Mouse (Mus musculus) spleen, adult 2 months (tissue): ENCODE measurements around the gene Timm13. TPM values are rescaled to one million over a fixed set of nuclear protein-coding genes. Genes with fewer than 3 reads are reported as not detected.

Source experiments
- DNase-seq, 2 experiments: peaks; one replicate each; pipeline versions ENCODE4 v3.0.0 to v3.0.0-alpha.2; 2012 to 2021; ENCODE audit warnings: low spot score in 2 of 2, low read depth in 1 of 2
- H3K27ac ChIP-seq: fragments of 200-500 bp; 2 replicates; pipeline ENCODE4 v1.5.1; 2012; ENCODE audit warnings: low read length, inconsistent platforms; ENCODE audit not compliant: insufficient read depth
- H3K27me3 ChIP-seq: fragments of 200-500 bp; 2 replicates; pipeline ENCODE4 v1.6.1; 2012; ENCODE audit warnings: mild to moderate bottlenecking, moderate library complexity, low read length, inconsistent platforms; ENCODE audit not compliant: control insufficient read depth, insufficient read depth
- H3K36me3 ChIP-seq: fragments of 200-500 bp; 2 replicates; pipeline ENCODE4 v1.6.1; 2012; ENCODE audit warnings: mild to moderate bottlenecking, low read length, inconsistent platforms; ENCODE audit not compliant: control insufficient read depth, insufficient read depth
- H3K4me1 ChIP-seq: fragments of 200-500 bp; 2 replicates; pipeline ENCODE4 v1.6.1; 2011; ENCODE audit warnings: inconsistent platforms; ENCODE audit not compliant: control insufficient read depth, insufficient read depth, insufficient read length
- H3K4me3 ChIP-seq: fragments of 200-500 bp; 2 replicates; pipeline ENCODE4 v1.5.1; 2011; ENCODE audit warnings: mild to moderate bottlenecking, inconsistent platforms; ENCODE audit not compliant: insufficient read depth, insufficient read length; ENCODE audit errors: extremely low read depth
- CTCF ChIP-seq: fragments of 200-500 bp; IDR thresholded peaks from 2 replicates; pipeline ENCODE4 v1.5.1; 2011; ENCODE audit warnings: mild to moderate bottlenecking, inconsistent platforms; ENCODE audit not compliant: insufficient read depth, insufficient read length, insufficient replicate concordance; ENCODE audit errors: extremely low read depth
- POLR2A ChIP-seq: fragments of 200-500 bp; IDR thresholded peaks from 2 replicates; pipeline ENCODE4 v1.6.1; 2011; ENCODE audit warnings: low read depth, low read length, inconsistent platforms
- WGBS: fragments of 180-500 bp; shearing (Covaris S2); methylation state at CpG from one replicate; pipeline ENCODE4 v1.1.7; 2018; 5-methylcytosine and 5-hydroxymethylcytosine counted together
- polyA plus RNA-seq: library from polyadenylated mRNA; depleted of rRNA; stranded (reverse); fragments of >200 nt; gene quantifications from 2 replicates; pipeline ENCODE4 v1.2.3, GENCODE M21; 2012

The Timm13 gene
- polyA plus RNA-seq, 1 experiment = 123 TPM

DNA sequence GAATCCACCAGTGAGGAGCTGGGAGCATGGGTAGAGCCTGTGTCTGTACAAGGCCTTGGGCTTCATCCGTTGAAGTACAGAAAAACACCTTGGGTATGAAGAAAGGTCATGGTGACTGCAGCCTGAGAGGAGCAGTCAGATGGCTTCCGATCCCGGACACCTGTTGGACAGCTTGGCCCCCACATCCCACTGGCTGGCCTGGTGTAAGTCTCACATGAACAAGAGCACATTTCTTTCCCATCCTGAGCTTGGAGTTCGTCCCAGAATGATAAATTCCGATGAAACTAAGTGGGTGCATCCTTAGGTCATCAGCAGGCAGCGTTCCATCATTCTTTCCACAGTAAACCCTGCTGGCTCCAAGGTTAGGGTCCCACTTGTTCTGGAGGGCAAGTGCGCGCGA is 42.9 kb upstream of the Timm13 start:
- no peak for TF ChIP-seq POLR2A
- TF ChIP-seq CTCF = no peak
- DNase-seq = no peak
- Histone ChIP-seq H3K27me3 (no peaks in the 10 kb centered on the region), H3K36me3 (no peaks in the 10 kb centered on the region), H3K27ac (no peak overlapping the region), H3K4me3 (no peak overlapping the region), H3K4me1 (peaks cover 23% of the 10 kb centered on the region)
- WGBS = 87% methylated on average over 9 of the region's 9 CpGs

DNA sequence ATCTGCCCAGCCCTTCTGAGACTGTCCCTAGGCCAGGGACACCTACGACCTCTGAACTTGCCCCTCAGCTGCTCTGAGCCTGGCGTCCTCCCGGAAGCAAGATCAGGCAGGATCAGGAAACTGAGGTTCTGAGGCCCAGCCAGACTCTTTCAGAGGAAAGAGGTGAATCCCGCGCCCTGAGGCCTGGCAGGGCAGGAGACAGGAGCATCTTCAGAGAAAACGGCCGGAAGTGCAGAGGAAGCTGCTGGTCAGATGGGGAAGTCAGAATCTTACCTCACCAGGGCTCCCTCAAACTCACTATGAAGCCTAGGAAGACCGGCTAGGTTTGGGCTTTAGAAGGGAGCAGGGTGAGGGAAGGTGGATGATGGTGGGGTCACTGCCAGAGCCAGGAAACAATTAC is 42.1 kb upstream of the Timm13 start:
- DNase-seq = no peak
- no peaks in the 10 kb centered on the region for H3K36me3 ChIP-seq
- no peak overlapping the region for H3K4me3 ChIP-seq
- 18% methylated on average over 8 of the region's 8 CpGs for WGBS
- H3K4me1 ChIP-seq = peaks cover 24% of the 10 kb centered on the region
- H3K27ac ChIP-seq = no peak overlapping the region
- H3K27me3 ChIP-seq = no peaks in the 10 kb centered on the region
- TF ChIP-seq CTCF = no peak
- no peak for TF ChIP-seq POLR2A

DNA sequence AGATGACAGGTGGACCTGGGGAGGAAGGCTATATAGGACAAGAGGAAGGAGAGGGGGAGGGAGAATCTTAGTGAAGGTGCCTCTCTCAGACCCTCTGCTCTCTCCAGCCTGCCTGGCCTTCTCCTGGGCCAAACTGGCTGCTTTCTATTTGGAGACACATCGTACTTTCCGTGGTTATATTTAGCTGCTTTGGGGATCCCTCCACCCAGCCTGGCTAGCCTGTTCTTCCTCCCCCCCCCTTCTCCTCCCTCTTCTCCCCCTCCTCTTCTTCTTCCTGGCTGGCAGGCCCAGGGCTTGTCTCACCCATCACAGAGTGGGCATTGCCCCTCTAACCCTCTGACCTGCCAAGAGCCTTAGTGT is 40.2 kb upstream of the Timm13 start:
- no peak overlapping the region for H3K4me3 ChIP-seq
- TF ChIP-seq CTCF (no peak), POLR2A (no peak)
- 18% methylated on average over 2 of the region's 2 CpGs for WGBS
- H3K4me1 ChIP-seq = peaks cover 42% of the 10 kb centered on the region
- no peak overlapping the region for H3K27ac ChIP-seq
- H3K36me3 ChIP-seq = no peaks in the 10 kb centered on the region
- no peak for DNase-seq
- no peaks in the 10 kb centered on the region for H3K27me3 ChIP-seq

DNA sequence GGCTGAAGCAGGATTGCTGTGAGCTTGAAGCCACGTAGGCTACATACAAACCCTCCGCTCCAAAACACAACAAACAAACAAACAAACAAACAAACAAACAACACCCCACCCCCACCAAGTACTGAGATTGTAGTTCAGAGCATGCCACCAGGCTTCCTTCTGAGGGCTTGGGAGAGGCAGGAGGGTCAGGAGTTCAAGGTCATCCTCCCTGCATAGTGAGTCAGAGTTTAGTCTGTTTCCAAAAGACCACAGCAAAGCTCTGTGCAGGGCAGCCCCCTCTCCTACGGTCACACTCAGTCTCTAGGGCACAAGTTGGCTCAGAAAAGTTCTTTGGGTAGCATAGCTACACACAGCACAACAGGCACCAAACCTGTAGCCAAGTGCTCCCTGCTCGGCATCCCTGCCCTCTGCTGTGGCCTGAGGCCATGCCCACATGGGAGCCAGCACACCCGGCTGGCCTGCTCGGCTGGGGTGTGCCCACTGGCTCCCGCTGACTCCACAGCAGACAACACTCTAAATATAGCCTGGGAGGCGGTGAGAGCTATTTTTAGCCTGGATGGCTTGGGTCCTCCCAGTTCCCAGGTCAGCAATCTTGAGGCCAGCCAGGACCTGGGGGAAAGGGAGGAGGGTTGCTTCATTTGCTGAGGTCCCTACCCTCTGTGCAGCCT is 39.7 kb upstream of the Timm13 start:
- no peak overlapping the region for H3K4me3 ChIP-seq
- H3K36me3 ChIP-seq = no peaks in the 10 kb centered on the region
- peaks cover 46% of the 10 kb centered on the region for H3K4me1 ChIP-seq
- no peaks in the 10 kb centered on the region for H3K27me3 ChIP-seq
- TF ChIP-seq CTCF = no peak
- no peak for TF ChIP-seq POLR2A
- no peak overlapping the region for H3K27ac ChIP-seq
- 50% methylated on average over 8 of the region's 8 CpGs for WGBS
- no peak for DNase-seq

DNA sequence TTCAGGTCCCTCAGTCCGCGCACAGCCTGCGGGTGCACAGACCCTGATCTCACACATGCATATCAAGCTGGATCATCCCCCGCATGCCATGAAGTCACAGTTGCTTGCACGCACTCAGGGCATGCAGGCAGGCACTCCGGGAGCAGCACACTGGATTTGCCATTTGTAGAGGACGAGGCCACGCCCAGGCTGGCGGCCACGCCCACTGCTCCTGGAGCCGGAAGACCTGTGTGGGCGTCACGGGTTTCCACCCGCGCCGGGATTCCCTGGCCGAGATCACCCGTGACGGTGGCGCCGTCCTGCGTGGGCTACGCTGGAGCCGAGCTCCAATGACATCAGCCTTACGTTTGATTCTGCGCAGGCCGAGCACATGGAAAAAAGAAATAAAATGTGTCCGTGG is 38.9 kb upstream of the Timm13 start:
- Histone ChIP-seq H3K27ac (no peak overlapping the region), H3K36me3 (no peaks in the 10 kb centered on the region), H3K4me1 (peaks cover 46% of the 10 kb centered on the region), H3K4me3 (peak overlapping the region; percentile 43; the same call in 1 of the 2 replicates), H3K27me3 (no peaks in the 10 kb centered on the region)
- 2% methylated on average over 28 of the region's 28 CpGs for WGBS
- TF ChIP-seq CTCF (no peak), POLR2A (no peak)
- peak in 1 of 2 experiments; percentile 68 for DNase-seq

DNA sequence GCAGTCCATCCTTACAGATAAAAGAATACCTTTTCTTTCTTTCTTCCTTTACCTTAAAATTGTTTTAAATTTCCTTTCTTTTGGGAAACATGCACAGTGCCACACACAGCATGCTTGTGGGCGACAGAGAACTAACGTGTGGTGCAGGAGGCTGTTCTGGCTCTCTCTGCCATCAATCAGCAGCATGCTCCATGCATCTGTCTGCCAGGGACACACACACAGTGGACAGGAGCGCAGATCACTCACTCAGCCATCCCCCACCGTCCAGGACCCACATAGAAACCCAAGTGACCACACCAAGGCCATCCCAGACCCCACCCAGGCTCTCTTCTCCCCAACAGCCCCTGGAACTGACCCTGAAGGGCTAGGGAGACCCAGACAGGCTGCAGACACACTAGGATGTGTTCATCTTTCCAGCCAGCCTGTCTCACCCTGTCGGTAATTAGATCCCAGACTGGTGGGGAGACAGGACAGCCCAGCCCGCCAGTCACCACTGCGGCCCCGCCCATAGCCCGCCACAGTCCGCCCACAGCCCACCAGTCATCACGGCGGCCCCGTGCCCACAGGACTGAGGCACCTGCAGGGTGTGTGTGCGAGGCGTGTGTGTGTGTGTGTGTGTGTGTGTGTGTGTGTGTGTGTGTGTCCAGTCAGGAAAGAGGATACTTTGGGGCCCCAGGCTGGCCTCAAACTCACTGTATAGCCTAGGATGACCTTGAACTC is 38.2 kb upstream of the Timm13 start:
- WGBS = 23% methylated on average over 14 of the region's 15 CpGs
- Histone ChIP-seq H3K36me3 (no peaks in the 10 kb centered on the region), H3K4me3 (no peak overlapping the region), H3K27ac (no peak overlapping the region), H3K4me1 (peaks cover 46% of the 10 kb centered on the region), H3K27me3 (no peaks in the 10 kb centered on the region)
- no peak for DNase-seq
- TF ChIP-seq CTCF (no peak), POLR2A (no peak)

DNA sequence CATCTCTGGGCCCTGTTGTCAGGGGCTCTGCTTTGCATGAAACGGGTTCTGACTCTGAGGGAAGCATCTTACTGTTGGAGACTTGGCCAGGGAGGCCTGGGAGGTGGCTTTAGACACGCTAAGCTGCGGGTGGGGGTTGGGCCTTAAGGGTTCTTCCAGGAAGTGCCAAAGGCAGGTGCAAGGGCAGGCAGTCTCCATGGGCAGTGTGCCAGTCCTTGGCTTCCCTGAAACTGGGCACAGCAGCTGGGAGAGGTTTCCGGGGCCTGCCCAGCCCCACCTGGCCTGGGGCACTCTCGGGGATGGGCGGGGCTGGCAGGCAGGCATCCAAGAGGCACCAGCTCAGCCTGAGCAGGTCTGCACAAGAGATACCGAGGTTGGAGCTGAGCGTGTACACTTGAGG is 36.9 kb upstream of the Timm13 start:
- H3K4me1 ChIP-seq = peaks cover 45% of the 10 kb centered on the region
- 9% methylated on average over 8 of the region's 8 CpGs for WGBS
- no peaks in the 10 kb centered on the region for H3K36me3 ChIP-seq
- H3K27me3 ChIP-seq = no peaks in the 10 kb centered on the region
- H3K4me3 ChIP-seq = no peak overlapping the region
- TF ChIP-seq CTCF (no peak), POLR2A (no peak)
- H3K27ac ChIP-seq = no peak overlapping the region
- DNase-seq = no peak
